Mouse (Mus musculus) heart, postnatal 25 days (tissue): ENCODE measurements around the gene Obox3. TPM values are rescaled to one million over a fixed set of nuclear protein-coding genes. Genes with fewer than 3 reads are reported as not detected.
"Not testable (repeated sequence)": the region's sequence is repeated elsewhere in the genome, so short reads cannot be mapped to it uniquely, and the experiment has no call there.

ENCODE experiments used
- DNase-seq: peaks from one replicate; pipeline ENCODE4 v3.0.0; 2022; ENCODE audit warnings: low spot score
- intact Hi-C: fragments of 180-260 bp; cut with DNase I; formaldehyde crosslinking; loops from one replicate; pipeline ENCODE4 v1.15.1; 2025
- total RNA-seq, 2 experiments: library from RNA; stranded (reverse); gene quantifications; 2 replicates each; pipeline ENCODE4 v1.2.3; 2021

Obox3 gene
- not detected for total RNA-seq

GRCm38 (mm10) chr7:15639802-15640201 lies at the start of gene Obox3:
TSS of gene Obox3 (minus strand) at chr7:15639902.
- DNase-seq, intact Hi-C loops: not testable (repeated sequence)

DNA sequence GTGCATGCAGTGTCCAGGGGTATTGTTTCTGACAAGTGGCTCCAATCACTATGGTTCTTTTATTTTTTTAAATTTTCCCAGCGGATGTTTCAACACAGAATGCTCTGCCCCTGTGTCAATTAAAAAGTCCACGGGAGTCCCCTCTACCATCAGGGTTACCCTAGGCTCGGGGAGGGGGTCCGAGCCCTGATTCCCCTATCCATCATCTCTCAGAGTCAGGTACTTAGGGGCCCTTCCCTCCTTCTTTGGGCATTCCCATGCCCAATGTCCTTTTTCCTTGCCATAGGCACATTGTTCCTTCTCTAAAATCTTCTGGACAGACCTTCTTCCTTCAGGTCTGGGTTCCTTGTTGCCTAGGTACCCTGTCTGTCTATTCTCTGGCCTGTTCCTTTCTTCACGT lies 130.3 kb downstream of the Obox3 start:
- intact Hi-C loops: not testable (repeated sequence)

More for the DNA sequence above, 130.3 kb downstream of the Obox3 start:
- not testable (repeated sequence) for DNase-seq

Other genes with a start within 250 kb of the Obox3 start
- not detected for gene Obox5, start 110.2 kb upstream of the Obox3 start, total RNA-seq
- not detected for gene Obox6, start 199.8 kb upstream of the Obox3 start, total RNA-seq
- not detected for gene Crx, start 240.1 kb upstream of the Obox3 start, total RNA-seq
- not detected for gene Crxos, start 242.7 kb upstream of the Obox3 start, total RNA-seq